In genomic region chr8:8583981-8584377, GRCm38 (mm10) we compare ENCODE assay signal across 15 mouse cellular contexts.
"Had no signal": no experiment of that assay in that cellular context is flagged by ENCODE, and none has a peak within 500 bp of the region (broad histone marks: within the 10 kb centered on the region; RNA-seq: fewer than 3 reads in every experiment).

No protein-coding gene starts in this region.

- H3K4me2 ChIP-seq: lung, embryonic 15.5 days; midbrain, embryonic 11.5 days had no signal

- H3K36me3 ChIP-seq: lung, embryonic 15.5 days had no signal

- H3K9me3 ChIP-seq: lung, embryonic 15.5 days had no signal

- H3K4me1 ChIP-seq: lung, embryonic 15.5 days; megakaryocyte, embryonic 14.5 days had no signal

- DNase-seq: kidney, adult 2 months; kidney, postnatal 25 days; lung, adult 18-20 months; lung, postnatal 10 days; lung, postnatal 36 days; midbrain, embryonic 14.5 days; right cerebral cortex, postnatal 4 days; thymus, adult 2 months; thymus, postnatal 14 days; thymus, postnatal 4 days had no signal

- H3K27me3 ChIP-seq: lung, embryonic 15.5 days had no signal

- H3K4me3 ChIP-seq: lung, embryonic 15.5 days; megakaryocyte, embryonic 14.5 days had no signal

- H3K9ac ChIP-seq: lung, embryonic 15.5 days had no signal

- H3K27ac ChIP-seq: kidney, postnatal 0 days; lung, embryonic 15.5 days; stomach, postnatal 0 days had no signal
